In genomic region chr11:90382005-90382611, GRCm38 (mm10) we compare ENCODE assay signal across 8 mouse cellular contexts. TPM values are rescaled to one million over a fixed set of nuclear protein-coding genes. Genes with fewer than 3 reads are reported as not detected.
DNase-seq lines count a peak whose midpoint lies in the region; ATAC-seq lines count a peak whose summit lies in the region.

No protein-coding gene starts in this region.

- peak overlapping the region; percentile 31; the same call in 1 of the 2 replicates for H3K4me2 ChIP-seq in hindbrain, embryonic 15.5 days

- 8% methylated on average over 6 of the region's 6 CpGs for WGBS in hindbrain, embryonic 15.5 days

- peaks cover 20% of the 10 kb centered on the region for H3K4me1 ChIP-seq in hindbrain, embryonic 15.5 days (replicated peaks)

- no peak overlapping the region for H3K9ac ChIP-seq in hindbrain, embryonic 15.5 days

- H3K4me3 ChIP-seq in hindbrain, embryonic 15.5 days: no peak overlapping the region

- peak; percentile 94 for ATAC-seq in hindbrain, embryonic 15.5 days (ENCODE audit: low FRiP score, low read depth)

- peak overlapping the region; percentile 63 for H3K27ac ChIP-seq in hindbrain, embryonic 15.5 days (replicated peaks)

- peaks cover 10% of the 10 kb centered on the region; the same call in 1 of the 2 replicates for H3K27me3 ChIP-seq in hindbrain, embryonic 15.5 days

- no peaks in the 10 kb centered on the region for H3K9me3 ChIP-seq in hindbrain, embryonic 15.5 days

- H3K36me3 ChIP-seq in hindbrain, embryonic 15.5 days: no peaks in the 10 kb centered on the region

- DNase-seq in adrenal gland, adult (ENCODE audit: inconsistent age in 2 of 2, low spot score in 1 of 2): peak; percentile 62 to 80
- peak; percentile 94 to 96 for DNase-seq in cerebellum, postnatal 14 days
- peak; percentile 80 for DNase-seq in gastrocnemius, postnatal 25 days
- DNase-seq in layer of hippocampus, postnatal 36 days: peak; percentile 61 to 82
- peak; percentile 58 for DNase-seq in lung, postnatal 25 days (ENCODE audit: low spot score)
- DNase-seq in testis, postnatal 10 days (ENCODE audit: low spot score): peak; percentile 69
- no peak for DNase-seq in T-cell, adult 2 months (ENCODE audit: low spot score)

RNA-seq across cellular contexts. Expression of gene Hlf, which starts 8.6 kb away (rescaled TPM):
- total RNA-seq in gastrocnemius, postnatal 25 days (2021): 1 to 10 TPM; 3.3 to 5.4 TPM
- 5.2 and 6.3 TPM in 2 replicates for polyA plus RNA-seq in hindbrain, embryonic 15.5 days (2015; fragmentation: Nextera tagmentation; extraction: Ambion mirVana)
- total RNA-seq in layer of hippocampus, postnatal 36 days (2021): 10 to 100 TPM; 81.2 to 96.8 TPM

Comparison
In these comparisons a context has a peak if more than half of its experiments do, and no peak if none do; other contexts are left out.
1. RNA of gene Hlf, which starts 8.6 kb away (total RNA-seq): 81.2 to 96.8 TPM in layer of hippocampus, postnatal 36 days; 3.3 to 5.4 TPM in gastrocnemius, postnatal 25 days; every median in the first group is over 10 times any median in the second.